Mouse (Mus musculus) neural tube, embryonic 14.5 days (tissue): ENCODE measurements around the gene Cldnd1. TPM values are rescaled to one million over a fixed set of nuclear protein-coding genes. Genes with fewer than 3 reads are reported as not detected.

Source experiments
- ATAC-seq: fragments of 200-750 bp; cut with Nextera tagmentation; 2 replicates; pipeline ENCODE4 v1.8.0; 2017; ENCODE audit warnings: low read depth, mild to moderate bottlenecking, moderate TSS enrichment, moderate library complexity
- H3K27ac ChIP-seq: fragments of 300-500 bp; sonication (generic); 2 replicates; pipeline ENCODE4 v1.5.1; 2014; ENCODE audit warnings: low read depth, mild to moderate bottlenecking, control low read depth, low read length, moderate library complexity, mixed read lengths
- H3K27me3 ChIP-seq: fragments of 300-500 bp; sonication (generic); 2 replicates; pipeline ENCODE4 v1.6.1; 2014; ENCODE audit warnings: low read length; ENCODE audit not compliant: control insufficient read depth, insufficient read depth
- H3K36me3 ChIP-seq: fragments of 300-500 bp; sonication (generic); 2 replicates; pipeline ENCODE4 v1.6.1; 2014; ENCODE audit warnings: low read length, mixed read lengths; ENCODE audit not compliant: control insufficient read depth, insufficient read depth
- H3K4me1 ChIP-seq: fragments of 300-500 bp; sonication (generic); 2 replicates; pipeline ENCODE4 v1.6.1; 2014; ENCODE audit warnings: low read length; ENCODE audit not compliant: control insufficient read depth, insufficient read depth
- H3K4me2 ChIP-seq: fragments of 300-500 bp; sonication (generic); 2 replicates; pipeline ENCODE4 v1.6.1; 2014; ENCODE audit warnings: mild to moderate bottlenecking, low read depth, low read length, control low read depth
- H3K4me3 ChIP-seq: fragments of 300-500 bp; sonication (generic); 2 replicates; pipeline ENCODE4 v1.5.1; 2014; ENCODE audit warnings: low read depth, low read length, control low read depth, mixed read lengths
- H3K9ac ChIP-seq: fragments of 300-500 bp; sonication (generic); replicated peaks from 2 replicates; pipeline ENCODE4 v1.6.1; 2014; ENCODE audit warnings: low read depth, mild to moderate bottlenecking, control low read depth, low read length, mixed read lengths
- H3K9me3 ChIP-seq: fragments of 300-500 bp; sonication (generic); 2 replicates; pipeline ENCODE4 v1.6.1; 2016; ENCODE audit warnings: low read length; ENCODE audit not compliant: control insufficient read depth
- WGBS: fragments of 180-500 bp; shearing (Covaris S2); extraction: QIAGEN DNeasy Blood & Tissue Kit; methylation state at CpG from one replicate; pipeline ENCODE4 v1.1.7; 2014; 5-methylcytosine and 5-hydroxymethylcytosine counted together
- microRNA-seq: library from miRNA; unstranded; fragments of <30 nt; microRNA quantifications from one replicate; pipeline ENCODE4, GENCODE M21; 2016
- polyA plus RNA-seq: library from polyadenylated mRNA; unstranded; fragments of >200 nt; fragmentation: Nextera tagmentation; extraction: Ambion mirVana; gene quantifications from 2 replicates; pipeline ENCODE4 v1.2.1, GENCODE M21; 2014

Gene Cldnd1
- polyA plus RNA-seq, 1 experiment from 2014 or later = 147 TPM

- WGBS = 82% methylated on average over 1 of the region's 1 CpGs
- H3K9me3 ChIP-seq = no peaks in the 10 kb centered on the region
Observed at GRCm38 (mm10) chr16:58763076-58763475, 35.4 kb downstream of the Cldnd1 start, which contains the start of gene Olfr172. Gene Olfr172, minus strand, starts transcription at chr16:58763176.

More at GRCm38 (mm10) chr16:58763076-58763475, 35.4 kb downstream of the Cldnd1 start, which contains the start of gene Olfr172:
- Histone ChIP-seq H3K9ac (no peak within 1 kb of the TSS), H3K4me1 (no peaks in the 10 kb centered on the region), H3K27ac (no peak within 1 kb of the TSS), H3K4me2 (no peak within 1 kb of the TSS), H3K36me3 (no peaks in the 10 kb centered on the region), H3K4me3 (no peak within 1 kb of the TSS), H3K27me3 (no peaks in the 10 kb centered on the region)
- no peak for ATAC-seq

Small RNA genes lying within 50 kb of the gene (microRNA-seq; reads per million reads assigned to microRNA genes)
- not detected for gene Gm27564

Other genes with a start within 250 kb of the Cldnd1 start
- 6.3 and 8.3 TPM in 2 replicates for gene St3gal6, start 203.7 kb upstream of the Cldnd1 start, polyA plus RNA-seq
- gene Gm813, start 110.9 kb upstream of the Cldnd1 start, polyA plus RNA-seq = not detected in 2 replicates
- gene E330017A01Rik, start 89.2 kb upstream of the Cldnd1 start, polyA plus RNA-seq = not detected in 2 replicates
- 16.5 and 17.0 TPM in 2 replicates for gene Cpox, start 57.6 kb upstream of the Cldnd1 start, polyA plus RNA-seq
- gene Gpr15, start 8.8 kb upstream of the Cldnd1 start, polyA plus RNA-seq = 0.21 TPM in 1 of 2 replicates, not detected in the other
- not detected in 2 replicates for gene Olfr172, start 35.3 kb downstream of the Cldnd1 start, polyA plus RNA-seq
- gene Olfr173, start 72.4 kb downstream of the Cldnd1 start, polyA plus RNA-seq = not detected in 2 replicates
- gene Olfr175-ps1, start 98.9 kb downstream of the Cldnd1 start, polyA plus RNA-seq = not detected in 2 replicates
- gene Olfr177, start 146.9 kb downstream of the Cldnd1 start, polyA plus RNA-seq = not detected in 2 replicates
- gene Olfr178, start 164.2 kb downstream of the Cldnd1 start, polyA plus RNA-seq = not detected in 2 replicates
- not detected in 2 replicates for gene Olfr181, start 200.8 kb downstream of the Cldnd1 start, polyA plus RNA-seq
- gene Olfr180, start 201.5 kb downstream of the Cldnd1 start, polyA plus RNA-seq = not detected in 2 replicates